In genomic region chr9:22306726-22307125, GRCm38 (mm10) we compare ENCODE assay signal across 8 mouse cellular contexts. TPM values are rescaled to one million over a fixed set of nuclear protein-coding genes. Genes with fewer than 3 reads are reported as not detected.
DNase-seq lines count a peak whose midpoint lies in the region; ATAC-seq and TF ChIP-seq lines count a peak whose summit lies in the region.

No protein-coding gene starts in this region.

- H3K36me3 ChIP-seq in kidney, embryonic 15.5 days, result peaks cover 35% of the 10 kb centered on the region
- peaks cover 8% of the 10 kb centered on the region for H3K36me3 ChIP-seq in forebrain, embryonic 11.5 days (ENCODE audit: control insufficient read depth, insufficient read depth, low read length)
- peaks cover 25% of the 10 kb centered on the region for H3K36me3 ChIP-seq in limb, embryonic 14.5 days (ENCODE audit: control insufficient read depth, insufficient read depth, low read length)
- H3K36me3 ChIP-seq in small intestine, adult 2 months (ENCODE audit: control insufficient read depth, insufficient read depth, low read length), result peaks cover 4% of the 10 kb centered on the region; the same call in 1 of the 2 replicates

- peak overlapping the region; percentile 97 for H3K9ac ChIP-seq in kidney, embryonic 15.5 days
- peak overlapping the region; percentile 99 for H3K9ac ChIP-seq in forebrain, embryonic 11.5 days (ENCODE audit: low read length)
- peak overlapping the region; percentile 99 for H3K9ac ChIP-seq in limb, embryonic 14.5 days (ENCODE audit: low read depth, low read length, severe bottlenecking)

- no peak for ATAC-seq in kidney, embryonic 15.5 days (replicated peaks; ENCODE audit: low FRiP score)
- ATAC-seq in forebrain, embryonic 11.5 days (replicated peaks; ENCODE audit: low FRiP score), result no peak
- ATAC-seq in limb, embryonic 14.5 days (ENCODE audit: low FRiP score, low read depth), result 0 out of 2 replicates have a peak, but pooled peaks have one; percentile 9

- H3K9me3 ChIP-seq in kidney, embryonic 15.5 days (replicated peaks), result peaks cover 9% of the 10 kb centered on the region
- H3K9me3 ChIP-seq in forebrain, embryonic 11.5 days (ENCODE audit: control insufficient read depth, low read length), result peaks cover 4% of the 10 kb centered on the region
- H3K9me3 ChIP-seq in limb, embryonic 14.5 days (ENCODE audit: control insufficient read depth, low read length), result 0 out of 2 replicates have a peak, but pooled peaks cover 4% of the 10 kb centered on the region

- H3K4me2 ChIP-seq in kidney, embryonic 15.5 days, result peak overlapping the region; percentile 72
- peak overlapping the region; percentile 87 for H3K4me2 ChIP-seq in forebrain, embryonic 11.5 days (ENCODE audit: low read depth, low read length, severe bottlenecking)
- H3K4me2 ChIP-seq in limb, embryonic 14.5 days (replicated peaks; ENCODE audit: low read depth, low read length, severe bottlenecking), result peak overlapping the region; percentile 85

- TF ChIP-seq CTCF in bone marrow, adult 2 months (IDR thresholded peaks at IDR 0.05; ENCODE audit: control insufficient read depth, insufficient read depth, low read length), result no peak
- no peak for TF ChIP-seq CTCF in small intestine, adult 2 months (IDR thresholded peaks at IDR 0.05; ENCODE audit: extremely low read depth, insufficient read length, insufficient replicate concordance, low read depth, low read length)

- H3K27ac ChIP-seq in kidney, embryonic 15.5 days, result peak overlapping the region; percentile 75
- no peak overlapping the region for H3K27ac ChIP-seq in bone marrow, adult 2 months (ENCODE audit: control insufficient read depth, insufficient read depth, low read depth, low read length, poor library complexity)
- 0 out of 2 replicates have a peak overlapping the region, but pooled peaks have one; percentile 70 for H3K27ac ChIP-seq in forebrain, embryonic 11.5 days (ENCODE audit: low read depth, low read length)
- peak overlapping the region; percentile 71 for H3K27ac ChIP-seq in limb, embryonic 14.5 days (replicated peaks; ENCODE audit: low read depth, low read length)
- no peak overlapping the region for H3K27ac ChIP-seq in small intestine, adult 2 months (ENCODE audit: insufficient read depth, low read depth, low read length)

- 15% methylated on average over 6 of the region's 6 CpGs for WGBS in kidney, embryonic 15.5 days
- whole genome bisulfite sequencing in bone marrow, adult 2 months, result 32% methylated on average over 6 of the region's 6 CpGs
- 19% methylated on average over 6 of the region's 6 CpGs for WGBS in forebrain, embryonic 11.5 days
- 15% methylated on average over 6 of the region's 6 CpGs for WGBS in limb, embryonic 14.5 days
- 24% methylated on average over 6 of the region's 6 CpGs for WGBS in small intestine, adult 2 months

- TF ChIP-seq POLR2A in bone marrow, adult 2 months (IDR thresholded peaks at IDR 0.05; ENCODE audit: borderline replicate concordance, control insufficient read depth, low read depth, low read length), result no peak
- no peak for TF ChIP-seq POLR2A in limb, embryonic 14.5 days (IDR thresholded peaks at IDR 0.05; ENCODE audit: borderline replicate concordance, extremely low read depth, insufficient read depth, insufficient read length)
- no peak for TF ChIP-seq POLR2A in small intestine, adult 2 months (IDR thresholded peaks at IDR 0.05; ENCODE audit: low read depth, low read length)

- H3K4me1 ChIP-seq in kidney, embryonic 15.5 days, result peaks cover 10% of the 10 kb centered on the region
- H3K4me1 ChIP-seq in bone marrow, adult 2 months (ENCODE audit: control insufficient read depth, insufficient read depth, low read length), result no peaks in the 10 kb centered on the region; the same call in 1 of the 2 replicates
- peaks cover 7% of the 10 kb centered on the region; the same call in 1 of the 2 replicates for H3K4me1 ChIP-seq in forebrain, embryonic 11.5 days (replicated peaks; ENCODE audit: control insufficient read depth, insufficient read depth, low read length)
- H3K4me1 ChIP-seq in limb, embryonic 14.5 days (ENCODE audit: control insufficient read depth, insufficient read depth, low read length), result peaks cover 6% of the 10 kb centered on the region; the same call in 1 of the 2 replicates
- peaks cover 3% of the 10 kb centered on the region; the same call in 1 of the 2 replicates for H3K4me1 ChIP-seq in small intestine, adult 2 months (ENCODE audit: control insufficient read depth, insufficient read depth, insufficient read length, low read length)

- peak overlapping the region; percentile 95 for H3K4me3 ChIP-seq in kidney, embryonic 15.5 days (replicated peaks)
- peak overlapping the region; percentile 76 for H3K4me3 ChIP-seq in bone marrow, adult 2 months (replicated peaks; ENCODE audit: control insufficient read depth, low read depth, low read length)
- peak overlapping the region; percentile 93 for H3K4me3 ChIP-seq in forebrain, embryonic 11.5 days (ENCODE audit: low read depth, low read length)
- peak overlapping the region; percentile 98 for H3K4me3 ChIP-seq in limb, embryonic 14.5 days (replicated peaks; ENCODE audit: low read length)
- peak overlapping the region; percentile 97 for H3K4me3 ChIP-seq in small intestine, adult 2 months (ENCODE audit: low read depth, low read length)

- DNase-seq in kidney, adult 11 months, result no peak
- no peak for DNase-seq in forebrain, embryonic 11.5 days (ENCODE audit: low spot score)
- no peak for DNase-seq in limb, embryonic 14.5 days (ENCODE audit: low spot score)
- DNase-seq in adrenal gland, postnatal 14 days, result no peak
- no peak for DNase-seq in gastrocnemius, adult 8-10 months (ENCODE audit: low spot score in 2 of 2)

- no peaks in the 10 kb centered on the region for H3K27me3 ChIP-seq in kidney, embryonic 15.5 days
- H3K27me3 ChIP-seq in forebrain, embryonic 11.5 days (ENCODE audit: control insufficient read depth, insufficient read depth, low read length), result no peaks in the 10 kb centered on the region
- no peaks in the 10 kb centered on the region for H3K27me3 ChIP-seq in limb, embryonic 14.5 days (ENCODE audit: control insufficient read depth, insufficient read depth, low read length)
- no peaks in the 10 kb centered on the region for H3K27me3 ChIP-seq in small intestine, adult 2 months (ENCODE audit: control insufficient read depth, insufficient read depth, low read length)

RNA-seq across cellular contexts. Expression of gene Zfp810, which starts 0.7 kb away (rescaled TPM):
- polyA plus RNA-seq in kidney, embryonic 15.5 days (2015; fragmentation: Nextera tagmentation; extraction: Ambion mirVana), result 23.2 and 24.5 TPM in 2 replicates
- 10.3 and 20.5 TPM in 2 replicates for polyA plus RNA-seq in bone marrow, adult 2 months (2011; ENCODE audit: insufficient read depth, insufficient read length, low replicate concordance, missing spikeins)
- 30.2 and 33.4 TPM in 2 replicates for polyA plus RNA-seq in forebrain, embryonic 11.5 days (2014; fragmentation: Nextera tagmentation; extraction: Ambion mirVana)
- 18.9 and 21.2 TPM in 2 replicates for polyA plus RNA-seq in limb, embryonic 14.5 days (2012; rRNA removed)
- 19.3 and 25.7 TPM in 2 replicates for polyA plus RNA-seq in limb, embryonic 14.5 days (2014; fragmentation: Nextera tagmentation; extraction: Ambion mirVana)
- 1.7 and 2.6 TPM in 2 replicates for polyA plus RNA-seq in small intestine, adult 2 months (2012; rRNA removed)
- 8.0 and 10.2 TPM in 2 replicates for total RNA-seq in adrenal gland, postnatal 14 days (2021)
- under 1 TPM; 0.29 to 0.56 (median 0.43) TPM for total RNA-seq in gastrocnemius, adult 8-10 months (2022)

RNA-seq across cellular contexts. Expression of gene Zfp599, which starts 47.0 kb away (rescaled TPM):
- polyA plus RNA-seq in kidney, embryonic 15.5 days (2015; fragmentation: Nextera tagmentation; extraction: Ambion mirVana), result 4.9 and 5.0 TPM in 2 replicates
- polyA plus RNA-seq in bone marrow, adult 2 months (2011; ENCODE audit: insufficient read depth, insufficient read length, low replicate concordance, missing spikeins), result 1.9 TPM in 1 of 2 replicates, not detected in the other
- 8.8 and 8.9 TPM in 2 replicates for polyA plus RNA-seq in forebrain, embryonic 11.5 days (2014; fragmentation: Nextera tagmentation; extraction: Ambion mirVana)
- 1.9 and 2.6 TPM in 2 replicates for polyA plus RNA-seq in limb, embryonic 14.5 days (2012; rRNA removed)
- 6.4 and 7.3 TPM in 2 replicates for polyA plus RNA-seq in limb, embryonic 14.5 days (2014; fragmentation: Nextera tagmentation; extraction: Ambion mirVana)
- polyA plus RNA-seq in small intestine, adult 2 months (2012; rRNA removed), result 0.13 and 0.16 TPM in 2 replicates
- total RNA-seq in adrenal gland, postnatal 14 days (2021), result 0.96 and 1.4 TPM in 2 replicates
- not detected for total RNA-seq in gastrocnemius, adult 8-10 months (2022)

Comparison
In these comparisons a context has a peak if more than half of its experiments do, and no peak if none do; other contexts are left out.
1. H3K27ac ChIP-seq: peak in kidney, embryonic 15.5 days (single experiment), forebrain, embryonic 11.5 days (single experiment) and limb, embryonic 14.5 days (single experiment); none in bone marrow, adult 2 months (single experiment) and small intestine, adult 2 months (single experiment).
2. Peak in every context shown above with its lines, with median percentiles within 50 percentile points of each other: H3K4me2 ChIP-seq, H3K4me3 ChIP-seq and H3K9ac ChIP-seq.